ENCODE assay signal across 10 mouse cellular contexts in genomic region chr11:66983422-66984164, GRCm38 (mm10). TPM values are rescaled to one million over a fixed set of nuclear protein-coding genes. Genes with fewer than 3 reads are reported as not detected.
A peak's percentile ranks its signal among the peaks of the same experiment; 100 is the strongest.
DNase-seq lines count a peak whose midpoint lies in the region; ATAC-seq and TF ChIP-seq lines count a peak whose summit lies in the region.
"Had no signal": no experiment of that assay in that cellular context is flagged by ENCODE, and none has a peak within 500 bp of the region (broad histone marks: within the 10 kb centered on the region; RNA-seq: fewer than 3 reads in every experiment).

No protein-coding gene starts in this region.

- H3K36me3 ChIP-seq in embryonic facial prominence, embryonic 15.5 days, result no peaks in the 10 kb centered on the region
- no peaks in the 10 kb centered on the region for H3K36me3 ChIP-seq in intestine, postnatal 0 days (ENCODE audit: control insufficient read depth, insufficient read depth)
- no peaks in the 10 kb centered on the region for H3K36me3 ChIP-seq in midbrain, embryonic 14.5 days (ENCODE audit: control insufficient read depth, insufficient read depth, low read length)

- H3K9ac ChIP-seq in embryonic facial prominence, embryonic 15.5 days, result no peak overlapping the region
- no peak overlapping the region for H3K9ac ChIP-seq in intestine, postnatal 0 days (ENCODE audit: low read depth, low read length)
- no peak overlapping the region for H3K9ac ChIP-seq in midbrain, embryonic 14.5 days (replicated peaks; ENCODE audit: low read length)

- TF ChIP-seq CTCF in intestine, postnatal 0 days (IDR thresholded peaks at IDR 0.05; ENCODE audit: low read depth), result no peak

- no peaks in the 10 kb centered on the region for H3K27me3 ChIP-seq in embryonic facial prominence, embryonic 15.5 days
- H3K27me3 ChIP-seq in intestine, postnatal 0 days (replicated peaks; ENCODE audit: control insufficient read depth, insufficient read depth, low read length), result no peaks in the 10 kb centered on the region
- H3K27me3 ChIP-seq in midbrain, embryonic 14.5 days (ENCODE audit: control insufficient read depth, insufficient read depth, low read length), result no peaks in the 10 kb centered on the region

- no peaks in the 10 kb centered on the region for H3K9me3 ChIP-seq in embryonic facial prominence, embryonic 15.5 days (replicated peaks)
- H3K9me3 ChIP-seq in intestine, postnatal 0 days (ENCODE audit: control insufficient read depth), result no peaks in the 10 kb centered on the region
- no peaks in the 10 kb centered on the region for H3K9me3 ChIP-seq in midbrain, embryonic 14.5 days (ENCODE audit: control insufficient read depth, low read length)

- 0 out of 2 replicates have a peak overlapping the region, but pooled peaks have one; percentile 11 for H3K4me2 ChIP-seq in embryonic facial prominence, embryonic 15.5 days (replicated peaks)
- H3K4me2 ChIP-seq in intestine, postnatal 0 days (replicated peaks; ENCODE audit: low read depth), result no peak overlapping the region
- 0 out of 2 replicates have a peak overlapping the region, but pooled peaks have one; percentile 69 for H3K4me2 ChIP-seq in midbrain, embryonic 14.5 days (ENCODE audit: low read length)

- peak; percentile 26 for DNase-seq in MN1 (ENCODE audit: low spot score)
- no peak for DNase-seq in midbrain, embryonic 14.5 days
- DNase-seq in T-cell, adult 2 months (ENCODE audit: low spot score), result no peak
- no peak for DNase-seq in cerebellum, postnatal 25 days
- DNase-seq in right cerebral cortex, postnatal 14 days, result no peak
- no peak for DNase-seq in right cerebral cortex, postnatal 4 days

- H3K27ac ChIP-seq in embryonic facial prominence, embryonic 15.5 days (replicated peaks), result peak overlapping the region; percentile 83
- H3K27ac ChIP-seq in intestine, postnatal 0 days (ENCODE audit: low read depth, low read length), result 0 out of 2 replicates have a peak overlapping the region, but pooled peaks have one; percentile 9
- H3K27ac ChIP-seq in midbrain, embryonic 14.5 days (replicated peaks; ENCODE audit: low read depth, low read length), result peak overlapping the region; percentile 83
- H3K27ac ChIP-seq: macrophage had no signal

- H3K4me1 ChIP-seq in embryonic facial prominence, embryonic 15.5 days, result peaks cover 29% of the 10 kb centered on the region
- H3K4me1 ChIP-seq in intestine, postnatal 0 days (replicated peaks; ENCODE audit: control insufficient read depth, insufficient read depth, low read length), result no peaks in the 10 kb centered on the region
- H3K4me1 ChIP-seq in midbrain, embryonic 14.5 days (ENCODE audit: control insufficient read depth, insufficient read depth, low read length), result peaks cover 14% of the 10 kb centered on the region; the same call in 1 of the 2 replicates

- H3K4me3 ChIP-seq in embryonic facial prominence, embryonic 15.5 days (replicated peaks), result no peak overlapping the region
- no peak overlapping the region for H3K4me3 ChIP-seq in intestine, postnatal 0 days (ENCODE audit: low read depth, low read length)
- no peak overlapping the region for H3K4me3 ChIP-seq in midbrain, embryonic 14.5 days (replicated peaks; ENCODE audit: low read depth, low read length)

- WGBS in embryonic facial prominence, embryonic 15.5 days, result 50% methylated on average over 11 of the region's 11 CpGs
- 60% methylated on average over 11 of the region's 11 CpGs for WGBS in intestine, postnatal 0 days
- 64% methylated on average over 11 of the region's 11 CpGs for WGBS in midbrain, embryonic 14.5 days

- peak; percentile 5; the same call in 1 of the 2 replicates for ATAC-seq in embryonic facial prominence, embryonic 15.5 days (ENCODE audit: insufficient number of reproducible peaks, low FRiP score, low TSS enrichment, low read depth)
- ATAC-seq in intestine, postnatal 0 days, result no peak
- ATAC-seq in midbrain, embryonic 14.5 days (ENCODE audit: low FRiP score, low TSS enrichment), result 0 out of 2 replicates have a peak, but pooled peaks have one; percentile 12

RNA-seq across cellular contexts. Expression of gene Tmem238l, which starts 27.2 kb away (rescaled TPM):
- 0.21 and 0.37 TPM in 2 replicates for polyA plus RNA-seq in embryonic facial prominence, embryonic 15.5 days (2015; fragmentation: Nextera tagmentation; extraction: Ambion mirVana)
- polyA plus RNA-seq in intestine, postnatal 0 days (2015; fragmentation: Nextera tagmentation; extraction: Ambion mirVana), result 10.5 and 11.2 TPM in 2 replicates
- not detected in 2 replicates for polyA plus RNA-seq in midbrain, embryonic 14.5 days (2014; fragmentation: Nextera tagmentation; extraction: Ambion mirVana)
- polyA plus RNA-seq: cerebellum, adult 2 months; macrophage had no signal

RNA-seq across cellular contexts. Expression of gene Tmem220, which starts 41.4 kb away (rescaled TPM):
- 1.9 and 2.2 TPM in 2 replicates for polyA plus RNA-seq in embryonic facial prominence, embryonic 15.5 days (2015; fragmentation: Nextera tagmentation; extraction: Ambion mirVana)
- polyA plus RNA-seq in intestine, postnatal 0 days (2015; fragmentation: Nextera tagmentation; extraction: Ambion mirVana), result 7.0 and 9.3 TPM in 2 replicates
- polyA plus RNA-seq in midbrain, embryonic 14.5 days (2014; fragmentation: Nextera tagmentation; extraction: Ambion mirVana), result 0.30 and 0.50 TPM in 2 replicates

Comparison
In these comparisons a context has a peak if more than half of its experiments do, and no peak if none do; other contexts are left out.
1. H3K27ac ChIP-seq: peak in every context shown above with its lines; median percentile 83 in embryonic facial prominence, embryonic 15.5 days; 83 in midbrain, embryonic 14.5 days; 9 in intestine, postnatal 0 days.